Mouse (Mus musculus) telencephalon, adult 2 months (tissue): ENCODE measurements around the gene Gm20388.
"Not testable (repeated sequence)": the region's sequence is repeated elsewhere in the genome, so short reads cannot be mapped to it uniquely, and the experiment has no call there.

Source experiments
- DNase-seq: peaks from one replicate; pipeline ENCODE4 v3.0.0-alpha.2; 2011; ENCODE audit warnings: low read depth, low spot score

The Gm20388 gene

GRCm38 (mm10) chr8:124144619-124144980 lies 4234.0 kb downstream of the Gm20388 start:
- no peak for DNase-seq

GRCm38 (mm10) chr8:124146286-124146685 lies 4235.6 kb downstream of the Gm20388 start:
- DNase-seq = no peak

- DNase-seq = no peak
Measured at GRCm38 (mm10) chr8:124150009-124150408, 4239.4 kb downstream of the Gm20388 start.

DNA sequence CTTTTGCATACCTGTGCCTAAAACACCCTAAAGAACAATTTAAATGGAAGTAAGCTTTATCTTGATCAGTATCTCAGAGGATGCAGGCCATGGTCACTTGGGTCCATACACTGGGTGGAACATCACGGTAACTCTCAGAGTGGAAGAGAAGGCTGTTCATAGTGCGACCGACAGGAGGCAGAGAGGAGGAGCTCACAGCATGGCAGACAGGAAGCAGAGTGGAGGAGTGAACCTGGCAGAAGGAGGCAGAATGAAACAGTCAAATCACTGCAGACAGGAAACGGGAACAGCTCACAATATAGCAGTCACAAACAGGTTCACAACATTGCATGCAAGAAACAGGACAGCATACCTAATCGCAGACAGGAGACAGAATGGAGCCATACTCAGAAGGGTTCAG lies 4239.9 kb downstream of the Gm20388 start:
- DNase-seq = no peak

DNA sequence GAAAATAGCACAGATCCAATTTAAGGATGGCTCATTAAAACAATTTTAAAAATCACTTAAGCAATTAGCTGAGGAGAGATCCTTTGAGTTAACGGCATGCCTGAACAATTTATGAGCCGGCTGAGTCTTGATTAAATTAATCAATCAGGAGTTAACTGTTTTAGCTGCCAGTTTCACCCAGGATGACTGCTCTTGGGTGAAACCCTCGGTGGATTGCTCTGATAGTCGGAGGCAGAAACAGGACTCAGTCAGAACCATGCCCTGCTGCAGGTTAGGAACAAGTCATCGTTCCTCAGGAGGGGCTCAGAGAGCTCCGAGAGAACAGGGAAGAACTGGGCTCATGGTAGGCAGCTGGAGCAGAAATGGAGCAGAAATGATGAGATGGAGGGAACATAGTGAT lies 4241.2 kb downstream of the Gm20388 start:
- DNase-seq = no peak

DNA sequence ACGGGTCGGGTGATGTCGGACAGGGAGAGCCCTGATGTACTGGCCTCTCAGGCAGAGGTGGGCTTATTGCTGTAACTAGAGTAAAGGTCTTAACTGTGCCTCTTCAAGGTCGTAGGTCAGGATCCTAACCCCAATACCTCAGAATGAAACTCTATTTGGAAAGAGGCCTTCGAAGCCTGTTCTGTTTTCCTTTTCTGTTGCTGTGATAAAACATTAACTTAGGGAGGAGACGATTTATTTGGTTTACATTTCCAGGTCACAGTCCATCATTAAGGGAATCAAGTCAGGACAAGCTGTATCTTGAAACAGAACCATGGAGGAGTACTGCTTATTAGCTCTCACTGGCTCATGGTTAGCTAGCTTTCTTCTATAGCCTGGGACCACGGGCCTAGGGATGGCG lies 4242.1 kb downstream of the Gm20388 start:
- DNase-seq = no peak

DNA sequence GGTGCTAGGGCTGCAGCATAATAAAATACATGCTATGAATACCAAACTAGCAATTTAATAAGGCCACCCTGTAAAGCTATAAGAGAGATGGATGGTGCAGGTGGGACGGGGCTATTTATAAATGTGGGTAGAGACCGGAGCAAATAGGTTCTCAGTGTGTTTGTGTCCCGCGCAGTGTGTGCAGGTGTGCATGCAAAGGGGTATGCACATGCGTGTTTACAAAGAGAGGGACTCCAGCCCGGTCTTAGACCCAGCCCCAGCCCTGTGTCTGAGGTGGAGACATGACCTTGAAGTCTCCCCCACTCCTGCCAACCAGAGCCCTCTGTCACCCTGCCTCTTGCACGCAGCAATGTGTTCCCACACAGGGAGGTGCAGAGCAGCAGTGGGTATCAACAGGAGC lies 4245.7 kb downstream of the Gm20388 start:
- no peak for DNase-seq

DNA sequence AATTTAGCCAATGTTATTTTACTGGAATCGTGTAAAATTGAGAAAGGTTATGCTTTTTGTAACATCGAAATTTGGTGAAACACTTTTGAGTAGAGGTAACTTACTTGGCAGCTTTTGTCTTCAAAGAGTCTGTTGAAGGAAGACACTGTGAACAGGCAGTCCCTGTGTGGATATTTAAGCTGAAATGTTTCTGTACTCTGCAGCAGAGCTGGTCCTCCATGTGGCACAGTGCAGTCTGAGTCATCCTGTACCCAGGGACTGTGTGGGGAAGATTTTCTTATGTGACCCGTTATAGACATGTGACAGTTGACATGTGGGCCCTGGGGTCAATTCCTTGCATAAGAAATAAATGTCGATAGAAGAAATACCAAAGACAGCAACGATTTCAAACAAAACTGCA lies 4251.0 kb downstream of the Gm20388 start:
- DNase-seq = no peak

GRCm38 (mm10) chr8:124163258-124163657 lies 4252.6 kb downstream of the Gm20388 start:
- no peak for DNase-seq

DNA sequence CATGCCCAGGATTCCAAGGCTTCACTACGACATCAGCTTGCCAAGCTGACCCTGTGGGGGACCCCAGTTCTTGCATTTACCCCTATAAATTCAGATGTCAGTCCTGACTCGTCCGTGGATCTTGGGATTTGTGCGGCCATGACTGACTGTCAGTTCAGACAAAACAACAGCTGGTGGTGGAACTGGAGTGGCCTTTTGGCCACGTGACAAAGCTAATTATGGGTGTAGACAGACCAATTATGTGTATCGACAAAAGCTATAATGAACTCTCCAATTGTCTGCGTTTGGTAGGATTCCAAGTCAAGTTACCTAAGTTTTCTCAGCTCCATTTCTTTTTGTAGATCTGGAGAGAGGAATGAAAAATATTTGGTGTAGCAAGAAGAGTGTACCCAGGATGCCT lies 4259.1 kb downstream of the Gm20388 start:
- DNase-seq = no peak

DNA sequence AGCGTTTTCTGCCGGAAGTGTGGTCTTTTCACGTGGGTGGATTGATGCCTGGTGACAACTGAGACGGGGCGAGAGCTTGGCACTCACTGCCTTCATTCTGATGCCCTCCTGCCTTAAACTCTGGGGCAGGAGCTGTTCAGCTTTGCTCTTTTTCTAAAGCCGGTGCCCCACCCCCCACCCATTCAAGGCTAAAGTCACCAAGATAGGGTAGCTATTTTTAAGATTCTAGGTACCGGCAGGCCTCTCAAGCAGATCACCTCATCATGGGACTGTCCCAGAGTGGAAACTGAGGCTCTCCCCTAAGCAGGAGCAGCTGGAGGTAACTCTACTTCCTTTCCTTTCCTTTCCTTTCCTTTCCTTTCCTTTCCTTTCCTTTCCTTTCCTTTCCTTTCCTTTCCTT lies 4260.0 kb downstream of the Gm20388 start:
- DNase-seq = no peak

- peak; percentile 51 for DNase-seq
Measured at GRCm38 (mm10) chr8:124171557-124172528, 4261.2 kb downstream of the Gm20388 start.

DNA sequence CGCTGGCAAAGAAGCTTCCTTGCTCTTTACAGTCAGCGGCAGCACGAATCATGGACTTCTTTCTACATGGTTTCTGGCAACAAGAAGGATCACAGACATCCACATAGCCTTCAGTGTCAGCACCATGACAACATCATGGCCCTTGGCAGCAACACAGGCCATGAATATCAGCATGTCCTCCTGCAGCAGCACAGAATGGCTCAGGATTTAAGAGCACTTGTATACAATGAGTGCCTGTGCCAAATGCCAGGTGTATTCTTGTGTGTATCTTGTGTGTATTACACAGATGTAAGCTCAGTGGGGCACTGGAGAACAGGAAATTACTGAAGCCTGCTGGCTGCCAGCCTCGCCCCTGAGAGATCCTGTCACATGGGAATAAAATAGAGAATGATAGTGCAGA lies 4263.0 kb downstream of the Gm20388 start:
- no peak for DNase-seq

DNA sequence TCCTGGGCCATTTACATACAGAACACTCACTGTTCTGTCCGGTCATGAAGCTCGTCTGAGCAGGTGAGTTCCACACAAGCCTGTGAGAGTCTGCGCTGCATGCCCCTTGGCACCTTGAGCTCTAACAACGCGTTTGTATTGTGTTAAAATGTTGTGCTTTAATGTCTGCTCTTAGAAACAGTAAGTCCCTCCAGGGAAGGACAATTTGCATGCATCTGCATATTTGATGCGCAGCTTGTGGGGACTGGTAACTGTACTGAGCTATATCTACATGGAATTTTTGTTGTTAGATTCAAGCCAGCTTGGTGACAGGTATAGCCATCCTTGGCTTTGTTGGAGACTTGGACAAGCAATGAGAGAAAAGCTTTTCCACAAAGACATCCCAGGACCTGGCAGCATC lies 4265.5 kb downstream of the Gm20388 start:
- no peak for DNase-seq

- not testable (repeated sequence) for DNase-seq
Measured at GRCm38 (mm10) chr8:124177092-124177491, 4266.5 kb downstream of the Gm20388 start.

DNA sequence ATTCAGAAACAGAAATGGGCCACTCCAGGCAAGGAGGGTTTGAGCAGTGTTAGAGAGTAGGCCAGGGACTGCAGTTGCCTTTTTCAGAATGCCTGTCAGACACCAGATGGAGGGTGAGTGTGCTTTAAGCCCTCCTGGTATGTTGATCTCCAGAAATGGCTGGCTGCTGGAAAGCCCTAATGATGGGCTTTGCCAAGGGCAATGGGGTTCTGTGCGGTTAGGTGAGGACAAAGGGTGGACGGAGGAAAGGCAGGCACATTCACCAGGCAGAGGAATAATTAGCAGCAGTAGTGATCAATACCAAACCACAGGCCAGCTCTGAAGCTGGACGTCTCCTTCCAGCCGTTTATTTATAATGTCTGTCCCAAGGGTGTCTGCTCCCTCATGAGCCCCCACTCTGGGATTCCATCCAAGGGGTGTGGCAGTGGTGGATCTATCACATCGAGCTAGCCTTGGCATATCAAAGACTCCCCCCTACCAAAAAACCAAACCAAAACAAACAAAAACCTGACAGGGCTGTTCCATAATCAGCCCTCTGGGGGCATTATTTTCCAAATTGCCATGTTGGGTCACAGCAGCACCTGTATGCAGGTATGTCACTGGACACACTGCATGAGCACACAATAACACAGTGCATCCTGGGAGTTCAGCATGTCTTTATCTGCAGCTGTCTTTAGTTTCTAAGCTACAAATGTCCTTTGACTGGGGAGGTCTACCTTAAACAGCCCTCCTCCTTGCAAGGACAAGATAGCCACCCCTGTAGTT lies 4270.2 kb downstream of the Gm20388 start:
- no peak for DNase-seq

DNA sequence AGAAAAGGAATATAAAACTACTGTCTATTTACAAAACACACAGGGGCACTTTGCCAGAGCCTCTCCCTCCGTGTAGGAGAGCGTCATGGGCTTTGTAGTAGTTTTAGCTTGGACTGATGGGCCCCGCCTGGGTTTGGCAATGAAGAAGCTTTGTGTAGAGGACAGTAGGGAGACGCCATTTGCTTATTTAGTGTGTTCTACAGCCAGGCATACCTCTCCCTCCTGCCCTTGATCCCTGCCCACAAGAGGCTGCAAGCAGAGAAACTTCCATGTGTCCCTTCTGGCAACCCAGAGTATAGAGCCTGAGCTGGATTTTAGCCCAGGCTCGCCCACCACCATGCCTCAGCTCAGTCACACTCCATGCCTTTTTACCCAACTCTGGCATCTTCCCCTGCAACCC lies 4271.1 kb downstream of the Gm20388 start:
- DNase-seq = no peak

DNA sequence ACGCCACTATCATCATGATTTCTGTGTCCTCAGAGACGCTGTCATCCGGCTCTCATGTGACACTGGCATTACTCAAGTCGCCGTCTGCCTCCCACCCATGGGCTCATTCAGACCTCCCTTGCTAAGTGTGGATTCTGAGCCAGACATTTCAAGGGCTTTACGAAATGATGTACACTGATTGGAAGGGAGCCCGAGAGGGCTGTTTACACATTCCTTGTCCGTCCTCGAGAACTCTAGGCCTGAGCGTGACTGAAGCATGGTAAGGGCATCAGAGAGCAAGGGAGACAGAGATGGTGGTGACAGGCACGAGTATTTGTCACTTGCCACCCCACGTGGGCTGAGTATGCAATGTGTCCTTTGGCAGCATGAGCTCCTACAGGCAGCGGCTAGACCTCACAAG lies 4271.6 kb downstream of the Gm20388 start:
- DNase-seq = peak; percentile 42

DNA sequence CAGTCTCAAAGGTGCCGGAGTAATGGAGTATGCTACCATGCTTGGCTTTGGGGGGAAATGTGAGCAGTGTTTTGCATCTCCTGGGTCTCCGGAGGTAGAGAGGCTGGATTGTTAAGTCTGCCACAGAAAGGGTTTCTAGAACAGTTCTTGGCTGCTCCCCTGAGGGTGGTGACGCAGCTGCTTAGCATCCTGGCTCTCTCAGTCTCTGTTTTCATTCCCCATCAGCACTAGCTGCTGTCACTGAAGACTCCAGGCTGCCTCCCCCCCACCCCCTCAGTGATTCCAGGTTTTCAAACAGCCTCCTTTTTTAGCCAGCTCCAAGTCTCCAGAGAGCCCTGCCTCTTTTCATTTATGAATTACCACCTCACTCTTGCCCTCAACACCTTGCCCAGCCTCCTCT lies 4273.4 kb downstream of the Gm20388 start:
- peak; percentile 59 for DNase-seq

DNA sequence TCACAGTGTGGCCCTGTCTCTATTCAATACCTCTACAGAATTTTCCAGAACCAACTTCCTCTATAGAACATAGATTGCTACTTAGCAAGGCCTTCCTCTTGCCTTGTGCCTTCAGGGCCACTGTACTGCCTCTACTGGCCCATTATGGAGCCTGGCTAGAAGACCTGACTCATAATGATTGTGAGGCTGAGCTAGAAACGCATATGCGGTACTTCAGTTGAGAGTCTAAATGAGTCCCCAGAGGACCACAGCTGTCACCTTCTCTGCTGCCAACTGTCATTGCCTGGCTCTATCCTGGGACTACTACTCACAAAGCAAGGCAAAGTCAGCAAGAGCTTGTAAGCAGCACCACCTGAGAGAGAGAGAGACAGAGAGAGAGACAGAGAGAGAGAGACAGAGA lies 4273.9 kb downstream of the Gm20388 start:
- no peak for DNase-seq

DNA sequence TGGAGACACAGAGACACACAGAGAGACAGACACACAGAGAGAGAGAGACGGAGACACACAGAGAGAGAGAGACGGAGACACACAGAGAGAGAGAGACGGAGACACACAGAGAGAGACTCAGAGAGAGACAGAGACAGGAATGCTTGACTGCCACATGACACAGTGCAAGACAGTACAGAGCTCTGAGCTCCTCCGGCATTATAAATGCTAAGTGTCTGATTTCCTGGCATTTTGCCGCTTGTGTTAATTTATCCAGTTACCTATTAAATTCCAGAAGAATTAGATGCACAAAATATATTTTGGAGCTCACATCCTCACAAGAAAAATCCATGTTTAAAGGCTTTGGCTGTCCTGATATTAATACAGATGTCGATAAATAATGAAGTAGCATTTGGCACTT lies 4274.4 kb downstream of the Gm20388 start:
- no peak for DNase-seq

- DNase-seq = no peak
Measured at GRCm38 (mm10) chr8:124190388-124190787, 4279.7 kb downstream of the Gm20388 start.

DNA sequence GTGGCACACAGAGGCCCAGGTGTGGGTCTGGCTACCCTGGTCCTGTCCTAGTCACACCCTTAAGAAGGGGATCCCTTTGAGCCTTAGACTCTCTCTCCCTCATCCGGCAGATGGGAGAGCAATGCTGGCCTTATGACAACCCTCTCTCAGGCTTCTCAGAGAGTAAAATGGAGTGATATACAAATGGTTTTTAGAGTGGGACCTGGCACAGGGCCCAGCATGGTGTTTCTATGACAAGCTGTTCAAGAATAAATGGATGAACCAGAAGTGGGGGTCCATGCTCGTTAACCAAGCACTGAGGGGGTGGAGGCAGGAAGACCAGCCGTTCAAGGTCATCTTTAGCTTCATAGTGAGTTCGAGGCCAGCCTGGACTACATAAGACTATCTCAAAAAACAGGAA lies 4281.6 kb downstream of the Gm20388 start:
- DNase-seq = no peak
